Mouse (Mus musculus): ENCODE measurements at regions not wholly inside any gene's neighbourhood (a gene's known extent, or its start where the extent isn't known, plus 50 kb on each side); places are given as distances from the start of the nearest gene placed in this dataset.

DNA sequence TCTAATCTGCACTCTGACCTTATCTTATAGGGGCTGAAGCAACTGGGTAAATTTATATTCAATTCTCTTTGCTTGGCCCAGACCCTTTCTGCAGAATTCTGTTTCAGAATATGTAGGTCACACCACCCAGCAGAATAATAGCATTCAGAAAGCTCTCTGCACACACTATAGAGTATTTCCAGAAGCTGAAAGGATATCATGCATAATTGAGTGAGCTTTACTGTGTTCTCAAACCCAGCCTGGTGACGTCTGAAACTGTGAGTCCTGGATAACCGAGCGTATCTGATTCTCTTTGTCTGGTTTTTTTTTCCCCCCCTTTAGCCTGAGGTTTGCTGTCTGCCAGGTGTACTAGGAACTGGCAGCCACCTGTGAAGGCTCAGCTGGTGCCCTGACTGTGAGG lies 94.4 kb upstream of the Nck2 start:
- TF ChIP-seq CTCF (IDR thresholded peaks at IDR 0.05 in 2 of 3, conservative IDR thresholded peaks at IDR 0.05 in 1 of 3; ENCODE audit: control insufficient read depth in 1 of 3, insufficient read depth in 1 of 3, low read depth in 2 of 3, low read length in 3 of 3, poor library complexity in 1 of 3, severe bottlenecking in 1 of 3) (no peak), SIN3A (IDR thresholded peaks at IDR 0.05; ENCODE audit: low read length) (no peak), POLR2AphosphoS2 (IDR thresholded peaks at IDR 0.05; ENCODE audit: low read length) (no peak)
